Mouse (Mus musculus): ENCODE results near the gene Slc4a8. TPM values are rescaled to one million over a fixed set of nuclear protein-coding genes. Genes with fewer than 3 reads are reported as not detected.

The Slc4a8 gene
- polyA plus RNA-seq, 1 experiment from 2014 or later = 5.6 TPM

DNA sequence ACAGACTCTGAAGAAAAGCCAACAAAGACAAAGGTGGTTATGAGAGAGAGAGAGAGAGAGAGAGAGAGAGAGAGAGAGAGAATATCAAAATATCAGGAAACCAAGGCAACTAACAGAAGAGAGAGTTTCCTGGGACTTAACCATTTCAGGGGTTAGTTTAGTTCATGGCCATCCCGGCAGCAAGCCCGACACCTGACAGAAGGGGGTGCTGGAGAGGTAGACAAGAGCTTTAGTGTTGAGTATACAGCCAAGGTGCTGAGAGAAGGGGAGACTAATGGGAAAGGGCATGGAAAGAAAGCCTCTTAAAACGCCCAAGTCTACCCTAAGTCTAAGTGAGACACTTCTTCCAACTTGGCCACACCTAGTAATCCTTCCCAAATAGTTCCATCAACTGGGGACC lies 104.0 kb downstream of the Slc4a8 start:
- no peak overlapping the region for H3K9ac ChIP-seq (replicated peaks; ENCODE audit: low read depth, low read length)
- H3K4me1 ChIP-seq (ENCODE audit: control insufficient read depth, insufficient read depth, low read length) = 0 out of 2 replicates have a peak, but pooled peaks cover 6% of the 10 kb centered on the region
- peaks cover 8% of the 10 kb centered on the region; the same call in 1 of the 2 replicates for H3K27me3 ChIP-seq (ENCODE audit: control insufficient read depth, insufficient read depth, low read length)
- no peak overlapping the region for H3K4me2 ChIP-seq (replicated peaks; ENCODE audit: low read depth, low read length)
- H3K27ac ChIP-seq (ENCODE audit: low read length) = no peak overlapping the region
- no peak overlapping the region for H3K4me3 ChIP-seq (ENCODE audit: low read depth, low read length)
- WGBS = 51% methylated on average over 3 of the region's 3 CpGs
- ATAC-seq (ENCODE audit: insufficient number of reproducible peaks, insufficient read depth, low FRiP score, low read depth) = no peak
- H3K36me3 ChIP-seq (ENCODE audit: control insufficient read depth, insufficient read depth, low read length) = no peaks in the 10 kb centered on the region
- H3K9me3 ChIP-seq (ENCODE audit: control insufficient read depth, low read depth, low read length) = no peaks in the 10 kb centered on the region

GRCm38 (mm10) chr15:100869558-100869957 lies 108.0 kb downstream of the Slc4a8 start, which contains the start of gene Scn8a:
Scn8a (plus strand) TSS chr15:100869858.
- H3K4me2 ChIP-seq (replicated peaks; ENCODE audit: low read depth, low read length) = peak within 1 kb of the TSS; percentile 70
- peak within 1 kb of the TSS; percentile 51 for H3K4me3 ChIP-seq (ENCODE audit: low read depth, low read length)
- H3K4me1 ChIP-seq (ENCODE audit: control insufficient read depth, insufficient read depth, low read length) = peaks cover 12% of the 10 kb centered on the region
- 73% methylated on average over 7 of the region's 7 CpGs for WGBS
- peaks cover 23% of the 10 kb centered on the region for H3K27me3 ChIP-seq (ENCODE audit: control insufficient read depth, insufficient read depth, low read length)
- H3K27ac ChIP-seq (ENCODE audit: low read length) = no peak within 1 kb of the TSS
- H3K36me3 ChIP-seq (ENCODE audit: control insufficient read depth, insufficient read depth, low read length) = no peaks in the 10 kb centered on the region
- no peaks in the 10 kb centered on the region for H3K9me3 ChIP-seq (ENCODE audit: control insufficient read depth, low read depth, low read length)
- H3K9ac ChIP-seq (replicated peaks; ENCODE audit: low read depth, low read length) = no peak within 1 kb of the TSS
- ATAC-seq (ENCODE audit: insufficient number of reproducible peaks, insufficient read depth, low FRiP score, low read depth) = no peak

DNA sequence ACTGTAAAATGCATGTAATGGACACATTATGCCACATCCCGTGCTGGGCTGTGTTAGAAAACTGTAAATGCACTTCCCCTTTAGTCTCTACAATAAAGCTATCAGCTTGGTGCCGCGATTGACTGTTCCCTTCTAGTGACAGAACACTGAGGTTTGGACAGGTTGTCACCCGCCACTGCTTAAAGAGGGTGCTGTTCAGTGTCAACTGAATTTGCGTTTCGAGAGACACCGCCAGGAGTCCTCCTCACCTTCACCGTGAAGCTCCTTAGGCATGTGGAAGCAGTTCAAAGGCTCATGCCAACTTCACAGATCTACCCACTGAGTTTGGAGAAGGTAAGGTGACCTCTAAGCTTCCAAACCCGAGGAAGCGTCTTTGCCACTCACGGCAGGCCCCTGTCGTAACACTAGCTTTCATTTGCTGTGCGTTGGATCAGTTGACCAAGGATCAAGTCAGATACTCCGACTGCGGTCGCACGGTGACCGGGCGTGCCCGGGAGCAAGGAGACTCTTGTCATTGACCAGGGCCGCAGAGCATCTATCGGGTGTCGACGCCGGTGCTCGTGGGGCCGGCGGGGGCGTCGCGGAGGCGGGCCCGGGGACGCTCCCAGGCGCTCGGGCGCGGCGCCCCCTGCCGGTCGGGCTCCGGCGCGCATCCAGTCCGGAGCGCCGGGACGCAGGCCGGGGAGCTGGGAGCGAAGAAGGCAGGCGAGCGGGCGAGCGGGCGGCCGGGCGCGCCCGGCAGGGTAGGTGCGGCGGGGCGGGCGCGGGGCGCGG lies 108.6 kb downstream of the Slc4a8 start:
- H3K4me3 ChIP-seq (ENCODE audit: low read depth, low read length) = peak overlapping the region; percentile 51
- no peak overlapping the region for H3K27ac ChIP-seq (ENCODE audit: low read length)
- peak overlapping the region; percentile 70 for H3K4me2 ChIP-seq (replicated peaks; ENCODE audit: low read depth, low read length)
- no peaks in the 10 kb centered on the region for H3K36me3 ChIP-seq (ENCODE audit: control insufficient read depth, insufficient read depth, low read length)
- H3K9ac ChIP-seq (replicated peaks; ENCODE audit: low read depth, low read length) = no peak overlapping the region
- peaks cover 23% of the 10 kb centered on the region for H3K27me3 ChIP-seq (ENCODE audit: control insufficient read depth, insufficient read depth, low read length)
- peaks cover 12% of the 10 kb centered on the region for H3K4me1 ChIP-seq (ENCODE audit: control insufficient read depth, insufficient read depth, low read length)
- 3% methylated on average over 57 of the region's 66 CpGs for WGBS
- H3K9me3 ChIP-seq (ENCODE audit: control insufficient read depth, low read depth, low read length) = no peaks in the 10 kb centered on the region
- peak; percentile 67; the same call in 1 of the 2 replicates for ATAC-seq (ENCODE audit: insufficient number of reproducible peaks, insufficient read depth, low FRiP score, low read depth)

- H3K4me3 ChIP-seq (ENCODE audit: low read depth, low read length) = peak overlapping the region; percentile 51
- peaks cover 12% of the 10 kb centered on the region for H3K4me1 ChIP-seq (ENCODE audit: control insufficient read depth, insufficient read depth, low read length)
- H3K4me2 ChIP-seq (replicated peaks; ENCODE audit: low read depth, low read length) = peak overlapping the region; percentile 70
- peak; percentile 56; the same call in 1 of the 2 replicates for ATAC-seq (ENCODE audit: insufficient number of reproducible peaks, insufficient read depth, low FRiP score, low read depth)
- peak overlapping the region; percentile 50; the same call in 1 of the 2 replicates for H3K9ac ChIP-seq (replicated peaks; ENCODE audit: low read depth, low read length)
- no peaks in the 10 kb centered on the region for H3K9me3 ChIP-seq (ENCODE audit: control insufficient read depth, low read depth, low read length)
- H3K27ac ChIP-seq (ENCODE audit: low read length) = no peak overlapping the region
- no peaks in the 10 kb centered on the region for H3K36me3 ChIP-seq (ENCODE audit: control insufficient read depth, insufficient read depth, low read length)
- WGBS = 0% methylated on average over 4 of the region's 69 CpGs
- peaks cover 23% of the 10 kb centered on the region for H3K27me3 ChIP-seq (ENCODE audit: control insufficient read depth, insufficient read depth, low read length)
These were observed 109.2 kb downstream of the Slc4a8 start for GRCm38 (mm10) chr15:100870775-100871106.

DNA sequence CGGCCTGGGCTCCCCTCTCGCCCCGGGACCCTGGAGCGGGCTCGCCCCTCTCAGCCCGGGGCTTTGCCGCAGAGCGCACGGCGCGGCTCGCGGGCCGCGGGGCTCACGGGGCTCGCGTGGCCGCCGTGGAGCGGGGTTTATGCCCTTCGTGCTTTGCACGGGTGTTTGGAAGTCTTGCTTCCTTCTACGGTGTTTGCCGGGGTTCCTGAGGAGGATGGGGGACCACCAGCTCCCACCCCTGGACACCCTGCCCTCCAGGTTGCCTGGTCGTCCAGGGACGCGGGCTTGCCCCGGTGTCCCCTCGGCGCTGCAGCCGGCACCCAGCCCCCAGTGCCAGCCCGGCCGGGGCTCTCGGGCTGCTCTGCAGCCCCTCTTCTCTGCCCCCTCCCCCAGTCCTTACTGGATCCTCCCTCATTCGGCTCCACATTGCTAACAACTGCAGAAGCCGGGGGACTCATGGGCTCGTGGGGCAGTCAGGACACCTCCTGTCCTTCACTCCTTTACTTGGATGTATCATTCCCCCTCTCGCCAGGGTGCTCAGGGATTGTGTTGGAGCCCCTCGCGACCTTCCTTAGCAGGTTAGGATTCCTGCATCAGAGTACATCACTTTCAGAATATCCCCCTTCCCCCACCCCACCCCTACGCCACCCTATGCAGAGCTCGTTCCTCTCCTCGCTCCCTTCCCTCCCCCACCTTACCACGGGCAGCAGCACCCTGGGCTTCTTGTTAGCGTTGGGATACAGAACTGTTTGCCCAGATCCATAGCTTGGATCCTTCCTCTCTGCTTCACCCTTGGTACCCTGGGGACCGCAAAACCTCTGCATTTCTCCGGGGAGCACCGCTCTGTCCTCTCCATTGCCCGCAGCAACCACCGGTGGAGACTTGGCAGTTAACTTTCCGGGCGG lies 109.8 kb downstream of the Slc4a8 start:
- H3K27ac ChIP-seq (ENCODE audit: low read length) = no peak overlapping the region
- no peaks in the 10 kb centered on the region for H3K9me3 ChIP-seq (ENCODE audit: control insufficient read depth, low read depth, low read length)
- peaks cover 12% of the 10 kb centered on the region for H3K4me1 ChIP-seq (ENCODE audit: control insufficient read depth, insufficient read depth, low read length)
- H3K4me3 ChIP-seq (ENCODE audit: low read depth, low read length) = peak overlapping the region; percentile 51
- under 1% methylated on average over 46 of the region's 53 CpGs for WGBS
- H3K36me3 ChIP-seq (ENCODE audit: control insufficient read depth, insufficient read depth, low read length) = no peaks in the 10 kb centered on the region
- peak overlapping the region; percentile 50; the same call in 1 of the 2 replicates for H3K9ac ChIP-seq (replicated peaks; ENCODE audit: low read depth, low read length)
- peaks cover 23% of the 10 kb centered on the region for H3K27me3 ChIP-seq (ENCODE audit: control insufficient read depth, insufficient read depth, low read length)
- ATAC-seq (ENCODE audit: insufficient number of reproducible peaks, insufficient read depth, low FRiP score, low read depth) = 0 out of 2 replicates have a peak, but pooled peaks have one; percentile 4
- peak overlapping the region; percentile 70 for H3K4me2 ChIP-seq (replicated peaks; ENCODE audit: low read depth, low read length)

- 3% methylated on average over 16 of the region's 16 CpGs for WGBS
- H3K4me2 ChIP-seq (replicated peaks; ENCODE audit: low read depth, low read length) = no peak overlapping the region
- no peaks in the 10 kb centered on the region for H3K36me3 ChIP-seq (ENCODE audit: control insufficient read depth, insufficient read depth, low read length)
- H3K27me3 ChIP-seq (ENCODE audit: control insufficient read depth, insufficient read depth, low read length) = peaks cover 23% of the 10 kb centered on the region
- H3K9me3 ChIP-seq (ENCODE audit: control insufficient read depth, low read depth, low read length) = no peaks in the 10 kb centered on the region
- ATAC-seq (ENCODE audit: insufficient number of reproducible peaks, insufficient read depth, low FRiP score, low read depth) = peak; percentile 50; the same call in 1 of the 2 replicates
- no peak overlapping the region for H3K27ac ChIP-seq (ENCODE audit: low read length)
- no peak overlapping the region for H3K4me3 ChIP-seq (ENCODE audit: low read depth, low read length)
- no peak overlapping the region for H3K9ac ChIP-seq (replicated peaks; ENCODE audit: low read depth, low read length)
- H3K4me1 ChIP-seq (ENCODE audit: control insufficient read depth, insufficient read depth, low read length) = peaks cover 12% of the 10 kb centered on the region
These were observed 111.6 kb downstream of the Slc4a8 start for GRCm38 (mm10) chr15:100873155-100873554.

Other genes with a start within 250 kb of the Slc4a8 start
- gene Tfcp2, start 209.7 kb upstream of the Slc4a8 start, polyA plus RNA-seq (2014; fragmentation: Nextera tagmentation; extraction: Ambion mirVana) = 26.5 and 30.1 TPM in 2 replicates
- gene Pou6f1, start 161.8 kb upstream of the Slc4a8 start, polyA plus RNA-seq (2014; fragmentation: Nextera tagmentation; extraction: Ambion mirVana) = 9.3 and 9.6 TPM in 2 replicates
- 232 and 245 TPM in 2 replicates for gene Dazap2, start 146.4 kb upstream of the Slc4a8 start, polyA plus RNA-seq (2014; fragmentation: Nextera tagmentation; extraction: Ambion mirVana)
- gene Smagp, start 124.8 kb upstream of the Slc4a8 start, polyA plus RNA-seq (2014; fragmentation: Nextera tagmentation; extraction: Ambion mirVana) = 33.3 and 36.8 TPM in 2 replicates
- 3.2 and 6.6 TPM in 2 replicates for gene Bin2, start 92.2 kb upstream of the Slc4a8 start, polyA plus RNA-seq (2014; fragmentation: Nextera tagmentation; extraction: Ambion mirVana)
- gene Cela1, start 73.8 kb upstream of the Slc4a8 start, polyA plus RNA-seq (2014; fragmentation: Nextera tagmentation; extraction: Ambion mirVana) = 6.2 and 25.7 TPM in 2 replicates
- gene Galnt6, start 32.4 kb upstream of the Slc4a8 start, polyA plus RNA-seq (2014; fragmentation: Nextera tagmentation; extraction: Ambion mirVana) = 3.0 and 3.3 TPM in 2 replicates
- 3.6 and 5.7 TPM in 2 replicates for gene Scn8a, start 108.1 kb downstream of the Slc4a8 start, polyA plus RNA-seq (2014; fragmentation: Nextera tagmentation; extraction: Ambion mirVana)